Mouse (Mus musculus) limb, embryonic 15.5 days (tissue): Measurements from ENCODE around the gene Chd2. TPM values are rescaled to one million over a fixed set of nuclear protein-coding genes. Genes with fewer than 3 reads are reported as not detected.

Source experiments
- ATAC-seq: fragments of 200-750 bp; cut with Nextera tagmentation; 2 replicates; pipeline ENCODE4 v1.8.0; 2017; ENCODE audit warnings: low read depth, moderate TSS enrichment; ENCODE audit not compliant: insufficient number of reproducible peaks, low FRiP score, low TSS enrichment
- H3K27ac ChIP-seq: fragments of 300-500 bp; sonication (generic); 2 replicates; pipeline ENCODE4 v1.5.1; 2015; ENCODE audit warnings: moderate library complexity, mild to moderate bottlenecking, inconsistent platforms
- H3K27me3 ChIP-seq: fragments of 300-500 bp; sonication (generic); 2 replicates; pipeline ENCODE4 v1.6.1; 2015; ENCODE audit warnings: inconsistent platforms
- H3K36me3 ChIP-seq: fragments of 300-500 bp; sonication (generic); 2 replicates; pipeline ENCODE4 v1.6.1; 2015; ENCODE audit warnings: inconsistent platforms
- H3K4me1 ChIP-seq: fragments of 300-500 bp; sonication (generic); 2 replicates; pipeline ENCODE4 v1.6.1; 2015; ENCODE audit warnings: inconsistent platforms
- H3K4me2 ChIP-seq: fragments of 300-500 bp; sonication (generic); 2 replicates; pipeline ENCODE4 v1.6.1; 2015; ENCODE audit warnings: mild to moderate bottlenecking, inconsistent platforms
- H3K4me3 ChIP-seq: fragments of 300-500 bp; sonication (generic); 2 replicates; pipeline ENCODE4 v1.5.1; 2015; ENCODE audit warnings: mild to moderate bottlenecking, inconsistent platforms
- H3K9ac ChIP-seq: fragments of 300-500 bp; sonication (generic); 2 replicates; pipeline ENCODE4 v1.6.1; 2015; ENCODE audit warnings: inconsistent platforms
- H3K9me3 ChIP-seq: fragments of 300-500 bp; sonication (generic); 2 replicates; pipeline ENCODE4 v1.6.1; 2016; ENCODE audit warnings: inconsistent platforms
- WGBS: fragments of 180-500 bp; shearing (Covaris S2); methylation state at CpG from one replicate; pipeline ENCODE4 v1.1.7; 2015; 5-methylcytosine and 5-hydroxymethylcytosine counted together
- polyA plus RNA-seq: library from polyadenylated mRNA; unstranded; fragments of >200 nt; fragmentation: Nextera tagmentation; extraction: Ambion mirVana; gene quantifications from 2 replicates; pipeline ENCODE4 v1.2.1, GENCODE M21; 2015

Gene Chd2
- polyA plus RNA-seq, 1 experiment from 2014 or later = 51.7 TPM

DNA sequence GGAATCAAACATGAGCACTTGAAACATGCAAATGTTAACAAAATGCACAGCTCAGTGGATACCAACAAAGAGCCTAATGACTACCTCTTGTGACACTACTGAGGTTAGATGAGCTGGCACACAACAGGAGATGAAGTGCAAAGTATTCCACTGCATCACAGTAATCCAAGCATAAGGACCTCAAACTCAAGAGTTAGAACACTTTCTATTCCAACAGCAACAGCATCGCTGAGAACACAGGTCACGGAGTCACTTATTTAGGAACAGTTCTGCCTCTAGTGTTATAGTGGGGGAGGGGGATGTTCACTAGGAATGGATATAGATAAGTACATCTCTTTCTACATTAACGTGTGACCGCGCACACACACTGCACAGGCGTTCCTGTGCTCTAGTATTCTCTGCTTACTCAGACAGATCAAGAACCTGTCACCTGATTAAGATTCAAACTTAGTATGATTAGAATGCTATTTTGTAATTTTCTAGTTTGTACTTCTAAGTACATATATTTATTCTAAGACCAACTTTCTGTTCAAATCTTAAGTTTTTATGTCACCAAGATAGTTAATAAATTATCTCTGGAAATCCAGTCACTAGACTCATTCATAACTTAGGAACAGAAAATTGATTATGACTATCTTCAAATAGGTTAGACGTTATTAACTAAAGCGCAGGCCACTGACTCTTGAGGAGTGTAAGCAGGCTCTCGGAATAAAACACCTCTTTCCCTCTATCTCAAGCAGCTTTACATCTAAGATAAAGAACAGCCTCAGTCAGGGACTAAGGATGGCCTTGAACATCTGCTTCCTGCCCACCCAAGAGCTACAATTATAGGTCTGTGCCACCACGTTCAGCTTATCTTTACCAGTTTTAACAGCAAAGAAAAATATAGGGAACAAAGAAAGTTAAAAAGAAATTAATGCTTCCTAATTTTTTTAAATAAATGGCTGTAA is 5.2 kb upstream of the Chd2 start:
- ATAC-seq = no peak
- H3K4me2 ChIP-seq = no peak overlapping the region

DNA sequence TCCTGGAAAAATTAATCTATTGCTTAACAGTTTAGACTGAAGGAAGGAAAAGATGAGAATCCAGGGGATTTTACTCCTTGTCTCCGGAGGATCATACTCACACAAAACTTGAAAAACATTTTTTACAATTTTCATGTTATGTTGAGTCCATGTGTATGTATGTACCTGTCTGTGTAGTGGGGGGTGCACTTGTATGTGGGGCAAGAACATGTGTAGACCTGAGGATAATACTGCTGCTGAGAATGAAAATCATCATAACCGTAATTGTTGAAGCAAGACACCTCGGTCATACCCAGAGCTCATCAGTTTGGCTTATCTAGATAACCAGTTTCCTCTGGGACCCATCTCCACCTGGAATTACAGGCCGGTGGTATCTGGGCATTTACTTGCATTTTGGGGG is 3.4 kb upstream of the Chd2 start:
- Histone ChIP-seq H3K27ac (no peak overlapping the region), H3K9me3 (no peaks in the 10 kb centered on the region), H3K27me3 (no peaks in the 10 kb centered on the region), H3K4me2 (no peak overlapping the region), H3K9ac (no peak overlapping the region), H3K4me3 (no peak overlapping the region), H3K4me1 (peaks cover 18% of the 10 kb centered on the region), H3K36me3 (peaks cover 14% of the 10 kb centered on the region)
- WGBS = 84% methylated on average over 4 of the region's 4 CpGs
- ATAC-seq = no peak

More for the DNA sequence above, 5.2 kb upstream of the Chd2 start:
- no peaks in the 10 kb centered on the region for H3K27me3 ChIP-seq
- 73% methylated on average over 10 of the region's 10 CpGs for WGBS
- peaks cover 17% of the 10 kb centered on the region for H3K36me3 ChIP-seq
- H3K9ac ChIP-seq = no peak overlapping the region
- peaks cover 18% of the 10 kb centered on the region for H3K4me1 ChIP-seq
- no peak overlapping the region for H3K4me3 ChIP-seq
- H3K9me3 ChIP-seq = no peaks in the 10 kb centered on the region
- H3K27ac ChIP-seq = no peak overlapping the region; the same call in 1 of the 2 replicates

DNA sequence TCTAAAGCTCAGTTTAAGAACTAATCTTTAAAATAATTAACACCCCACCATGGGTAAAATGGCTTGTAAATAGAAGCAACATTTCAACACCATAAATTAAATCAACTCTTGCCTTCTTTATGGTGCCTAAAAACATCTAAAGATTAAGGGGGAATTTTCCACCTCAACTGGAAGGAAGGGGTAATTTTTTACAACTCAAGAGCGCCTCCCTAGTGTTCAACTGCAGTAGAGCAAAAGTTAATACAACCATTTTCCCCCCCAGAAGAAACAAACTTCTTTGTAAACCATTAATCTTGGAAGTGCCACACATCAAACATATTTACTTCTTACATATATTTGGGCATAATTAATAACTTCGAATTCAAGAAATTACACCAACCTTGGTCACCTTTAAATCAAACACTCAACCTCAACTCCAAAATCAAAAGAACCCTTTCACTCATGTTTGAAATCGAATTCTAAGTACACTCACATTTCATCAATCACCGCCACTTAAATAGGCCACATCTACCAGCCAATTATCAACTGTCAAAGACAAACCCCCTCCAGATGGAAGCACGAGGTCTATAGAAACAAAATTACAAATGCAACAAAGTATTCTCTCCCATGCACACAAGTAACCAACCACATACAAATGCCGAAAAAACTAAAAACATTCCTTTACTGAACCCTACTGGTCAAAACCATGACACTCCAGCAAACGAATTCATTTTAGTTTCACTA is 662 bp upstream of the Chd2 start:
- WGBS = 73% methylated on average over 7 of the region's 7 CpGs
- Histone ChIP-seq H3K36me3 (peaks cover 5% of the 10 kb centered on the region; the same call in 1 of the 2 replicates), H3K9ac (no peak overlapping the region), H3K4me3 (no peak overlapping the region), H3K27ac (peak overlapping the region; percentile 99), H3K4me1 (peaks cover 11% of the 10 kb centered on the region), H3K9me3 (no peaks in the 10 kb centered on the region), H3K4me2 (peak overlapping the region; percentile 37), H3K27me3 (no peaks in the 10 kb centered on the region)
- ATAC-seq = no peak

DNA sequence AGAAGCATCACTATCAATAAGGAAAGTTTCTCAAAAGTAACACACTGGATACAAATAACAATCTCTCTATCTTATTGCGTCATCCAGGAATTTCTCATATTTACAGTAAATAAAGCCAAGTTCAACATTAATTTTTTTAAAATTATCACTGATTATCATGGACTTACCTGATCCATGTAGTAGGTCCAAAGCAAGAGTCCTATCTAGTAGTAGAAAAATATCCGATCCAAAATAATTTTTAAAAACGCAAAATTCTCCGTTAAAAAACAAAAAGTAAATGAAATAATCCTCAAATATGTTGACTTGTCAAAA is 595 bp downstream of the Chd2 start:
- Histone ChIP-seq H3K4me3 (peak overlapping the region; percentile 56), H3K36me3 (peaks cover 5% of the 10 kb centered on the region; the same call in 1 of the 2 replicates), H3K9me3 (no peaks in the 10 kb centered on the region), H3K27me3 (no peaks in the 10 kb centered on the region), H3K4me2 (peak overlapping the region; percentile 37), H3K27ac (peak overlapping the region; percentile 99), H3K9ac (peak overlapping the region; percentile 68), H3K4me1 (peaks cover 15% of the 10 kb centered on the region; the same call in 1 of the 2 replicates)
- no peak for ATAC-seq
- under 1% methylated on average over 4 of the region's 4 CpGs for WGBS

DNA sequence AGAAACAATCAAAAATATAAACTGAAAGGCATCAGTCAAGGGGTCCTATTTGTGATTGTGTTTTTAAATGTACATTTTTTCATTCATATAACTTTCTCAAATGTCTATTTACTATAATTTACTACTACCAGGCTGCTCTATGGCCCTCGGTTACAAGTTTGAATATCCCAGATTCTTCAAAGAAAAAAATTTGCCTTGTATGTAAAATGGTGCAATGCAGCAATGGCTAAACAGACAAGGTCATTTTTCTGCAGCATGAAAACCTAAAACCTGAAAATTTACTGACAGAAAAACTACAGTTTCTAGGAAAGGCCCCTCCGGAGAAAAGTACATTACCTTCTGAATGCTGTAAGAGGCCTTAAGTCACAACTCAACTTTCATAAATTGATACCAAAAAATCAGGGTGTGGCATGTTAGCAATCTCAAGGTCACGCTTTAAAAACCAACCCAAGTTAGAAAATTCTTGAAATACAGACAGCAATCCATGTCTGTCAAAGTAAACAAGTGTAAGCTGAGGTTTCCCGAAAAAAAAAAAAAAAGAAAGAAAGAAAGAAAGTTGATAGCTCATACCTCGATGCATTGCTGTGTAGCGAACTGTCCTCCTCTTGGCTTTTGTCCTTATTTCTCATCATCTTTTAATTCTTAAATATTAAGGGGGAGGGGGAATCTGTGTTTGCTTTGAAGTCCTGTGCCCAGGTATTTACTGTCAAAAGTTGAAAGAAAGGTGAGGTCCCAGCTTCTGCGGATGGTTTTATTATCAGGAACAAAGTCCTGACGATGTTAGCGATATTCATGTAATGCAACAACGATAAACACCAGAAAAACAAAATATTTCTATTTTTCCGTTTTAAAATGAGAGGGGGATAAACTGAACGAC is 1.2 kb downstream of the Chd2 start:
- Histone ChIP-seq H3K9me3 (no peaks in the 10 kb centered on the region), H3K4me2 (peak overlapping the region; percentile 36), H3K36me3 (peaks cover 5% of the 10 kb centered on the region; the same call in 1 of the 2 replicates), H3K4me3 (peak overlapping the region; percentile 56), H3K4me1 (peaks cover 18% of the 10 kb centered on the region; the same call in 1 of the 2 replicates), H3K27me3 (no peaks in the 10 kb centered on the region), H3K27ac (peak overlapping the region; percentile 87), H3K9ac (peak overlapping the region; percentile 46)
- ATAC-seq = no peak
- WGBS = under 1% methylated on average over 12 of the region's 12 CpGs

DNA sequence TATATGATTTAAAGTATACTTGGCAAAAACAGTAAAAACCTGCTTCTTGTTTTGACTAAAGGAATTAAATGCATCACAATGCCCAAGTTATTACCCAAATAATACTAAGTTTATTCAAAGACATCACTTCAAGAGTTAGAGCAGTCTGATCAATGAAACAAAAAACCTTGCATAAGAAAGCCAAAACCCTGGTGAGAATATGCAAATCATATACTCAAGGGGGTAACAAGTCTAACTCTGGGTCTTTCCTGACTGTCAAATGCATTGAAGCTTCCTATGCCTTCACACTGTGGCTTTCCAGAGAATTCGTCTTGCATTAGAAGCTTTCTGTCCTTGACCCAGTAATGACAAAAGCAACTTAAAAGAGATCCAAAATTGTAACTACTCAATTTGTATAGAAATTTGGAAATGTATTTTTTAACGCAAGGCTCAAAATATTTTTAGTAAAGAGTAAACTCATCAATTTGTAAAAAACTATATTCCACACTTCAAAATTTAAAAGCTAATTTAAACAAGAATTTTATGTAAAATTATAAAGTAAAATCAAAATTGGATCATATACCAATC is 2.4 kb downstream of the Chd2 start:
- WGBS = 19% methylated on average over 2 of the region's 2 CpGs
- Histone ChIP-seq H3K36me3 (0 out of 2 replicates have a peak, but pooled peaks cover 2% of the 10 kb centered on the region), H3K27me3 (no peaks in the 10 kb centered on the region), H3K4me2 (peak overlapping the region; percentile 49), H3K4me3 (peak overlapping the region; percentile 38), H3K9me3 (no peaks in the 10 kb centered on the region), H3K9ac (peak overlapping the region; percentile 45; the same call in 1 of the 2 replicates), H3K4me1 (peaks cover 20% of the 10 kb centered on the region), H3K27ac (peak overlapping the region; percentile 50; the same call in 1 of the 2 replicates)
- ATAC-seq = no peak

DNA sequence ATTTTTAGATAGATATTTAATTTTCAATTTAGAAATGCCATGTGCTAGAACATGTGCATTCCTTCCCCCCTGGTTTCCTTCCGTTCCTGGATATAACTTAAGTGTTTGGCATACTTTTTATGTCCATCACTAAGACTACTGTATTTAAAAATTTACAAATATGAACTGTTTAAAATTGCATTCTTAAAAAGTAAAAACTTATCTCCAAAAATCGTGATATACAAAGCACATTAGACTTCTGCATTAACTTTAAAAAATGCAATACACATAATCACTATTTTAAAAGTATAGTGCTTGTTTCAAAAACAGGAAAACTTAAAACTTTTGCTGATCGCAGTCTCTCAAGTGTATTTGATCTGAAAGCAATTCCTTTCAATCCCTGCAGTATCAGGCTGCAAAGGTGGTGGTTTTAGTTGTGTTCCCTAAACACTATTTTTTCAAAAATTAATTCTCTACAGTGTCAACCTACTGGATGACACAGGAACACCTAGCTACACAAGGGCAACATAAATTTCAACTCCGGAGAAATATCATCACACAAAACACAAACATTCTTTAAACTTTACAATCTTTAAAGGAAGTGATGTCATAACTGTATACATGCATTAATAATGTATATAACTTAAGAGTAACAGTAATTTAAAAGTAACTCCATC is 3.1 kb downstream of the Chd2 start:
- Histone ChIP-seq H3K4me2 (peak overlapping the region; percentile 49), H3K4me1 (peaks cover 27% of the 10 kb centered on the region), H3K27me3 (no peaks in the 10 kb centered on the region), H3K9me3 (no peaks in the 10 kb centered on the region), H3K4me3 (peak overlapping the region; percentile 42), H3K36me3 (0 out of 2 replicates have a peak, but pooled peaks cover 2% of the 10 kb centered on the region), H3K27ac (peak overlapping the region; percentile 90), H3K9ac (peak overlapping the region; percentile 31)
- ATAC-seq = no peak
- 6% methylated on average over 4 of the region's 4 CpGs for WGBS

DNA sequence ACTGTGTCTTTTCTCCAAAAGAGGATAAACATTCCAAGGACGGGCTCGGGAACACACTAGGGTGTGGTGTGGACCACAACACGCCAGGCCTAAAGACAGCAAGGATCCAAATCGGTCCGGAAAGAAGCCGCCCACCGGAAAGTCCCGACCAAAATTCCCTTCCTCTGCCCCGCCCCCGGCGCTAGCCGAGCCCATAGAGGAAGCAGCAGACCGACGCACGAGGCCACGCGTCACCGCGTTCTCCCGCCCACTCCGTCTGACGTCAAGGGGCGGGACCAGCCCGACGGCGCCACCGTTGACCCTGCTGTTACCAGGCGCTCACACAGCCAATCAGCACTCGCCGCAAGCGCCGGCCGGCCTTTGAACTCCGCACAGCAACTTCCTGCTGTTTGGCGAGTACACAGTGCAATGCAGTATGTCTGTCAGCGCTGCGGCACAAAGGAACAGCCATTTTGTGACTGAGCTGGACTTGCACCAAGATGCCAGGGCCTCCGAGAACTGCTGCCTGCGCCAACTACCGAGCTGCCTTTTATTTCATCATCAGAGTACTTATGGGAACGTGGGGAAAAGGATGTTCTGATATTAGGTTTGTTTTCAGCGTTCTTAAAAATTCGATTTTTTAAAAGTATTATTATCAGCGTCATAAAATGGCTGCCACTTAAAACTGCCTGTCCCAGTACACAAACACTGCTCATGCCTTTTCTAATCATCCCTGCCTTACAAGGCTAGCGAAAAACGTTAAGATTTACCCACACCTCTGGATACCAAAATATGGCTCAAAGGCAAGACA is 3.8 kb downstream of the Chd2 start:
- Histone ChIP-seq H3K4me1 (peaks cover 34% of the 10 kb centered on the region), H3K27ac (peak overlapping the region; percentile 90), H3K9ac (peak overlapping the region; percentile 31), H3K36me3 (0 out of 2 replicates have a peak, but pooled peaks cover 2% of the 10 kb centered on the region), H3K27me3 (no peaks in the 10 kb centered on the region), H3K4me3 (peak overlapping the region; percentile 42), H3K9me3 (no peaks in the 10 kb centered on the region), H3K4me2 (peak overlapping the region; percentile 49)
- under 1% methylated on average over 46 of the region's 46 CpGs for WGBS
- ATAC-seq = peak; percentile 97

DNA sequence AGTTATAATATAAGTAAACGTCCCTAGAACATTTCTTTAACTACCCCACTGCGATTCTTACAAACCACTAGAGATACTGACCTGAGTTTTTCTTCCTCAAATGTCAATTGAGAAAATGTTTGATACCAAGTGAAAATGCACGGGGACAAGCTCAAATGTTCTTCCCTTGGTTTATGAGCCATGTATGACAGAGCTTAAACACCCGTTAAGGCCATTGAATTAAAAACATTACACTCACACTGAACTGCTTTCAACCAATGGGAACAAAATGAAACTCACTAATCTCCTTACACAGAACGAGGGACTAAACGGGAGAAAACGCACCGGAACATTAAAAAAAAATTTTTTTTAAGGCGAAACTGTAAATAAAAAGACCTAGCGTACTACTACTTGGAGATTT is 4.4 kb downstream of the Chd2 start:
- no peaks in the 10 kb centered on the region for H3K9me3 ChIP-seq

DNA sequence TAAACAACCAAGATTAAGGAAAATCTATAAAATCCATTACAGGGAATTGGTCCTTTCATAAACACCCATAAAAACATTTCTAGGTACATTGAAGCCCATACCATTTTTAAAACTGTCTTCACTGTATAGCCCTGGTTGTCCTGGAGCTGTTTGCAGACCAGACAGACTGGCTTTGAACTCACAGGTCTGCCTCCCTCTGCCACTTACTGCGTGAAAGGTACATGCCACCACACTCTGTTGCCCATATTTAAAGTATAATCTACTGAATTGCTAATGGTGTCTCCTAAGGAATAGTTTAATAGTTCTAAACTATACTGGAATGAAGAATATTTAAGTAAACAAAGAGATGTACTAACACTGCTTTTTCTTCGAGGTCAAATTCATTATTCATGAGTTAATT is 5.1 kb downstream of the Chd2 start:
- Histone ChIP-seq H3K4me1 (peaks cover 43% of the 10 kb centered on the region), H3K9ac (no peak overlapping the region), H3K4me3 (peak overlapping the region; percentile 42; the same call in 1 of the 2 replicates), H3K4me2 (peak overlapping the region; percentile 49; the same call in 1 of the 2 replicates), H3K27ac (peak overlapping the region; percentile 84; the same call in 1 of the 2 replicates), H3K27me3 (no peaks in the 10 kb centered on the region), H3K9me3 (no peaks in the 10 kb centered on the region), H3K36me3 (no peaks in the 10 kb centered on the region)
- no peak for ATAC-seq
- 69% methylated on average over 2 of the region's 2 CpGs for WGBS

More for the DNA sequence above, 4.4 kb downstream of the Chd2 start:
- Histone ChIP-seq H3K9ac (peak overlapping the region; percentile 26; the same call in 1 of the 2 replicates), H3K4me1 (peaks cover 36% of the 10 kb centered on the region), H3K27ac (peak overlapping the region; percentile 84), H3K4me2 (peak overlapping the region; percentile 49), H3K27me3 (no peaks in the 10 kb centered on the region), H3K4me3 (peak overlapping the region; percentile 42), H3K36me3 (no peaks in the 10 kb centered on the region)
- no peak for ATAC-seq
- 11% methylated on average over 10 of the region's 10 CpGs for WGBS
